Mouse (Mus musculus): ENCODE data around the gene Ttc7.

DNA sequence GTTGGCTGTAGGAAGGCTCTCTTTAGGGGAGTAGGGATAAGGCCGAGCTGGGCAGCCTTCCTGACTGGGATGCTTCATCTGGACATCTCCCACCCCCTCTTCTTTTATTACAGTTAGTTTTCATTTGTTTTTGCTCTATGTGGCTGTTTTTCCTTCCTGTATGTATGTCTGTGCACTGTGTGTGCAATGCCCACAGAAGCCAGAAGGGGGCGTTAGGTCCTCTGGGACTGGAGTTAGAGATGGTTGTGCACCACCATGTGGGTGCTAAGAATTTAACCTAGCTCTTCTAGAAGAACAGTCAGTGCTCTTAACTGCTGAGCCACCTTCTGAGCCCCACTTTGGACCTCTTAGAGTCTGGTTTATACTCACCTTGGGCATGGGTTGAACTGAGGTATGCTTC lies 53.0 kb downstream of the Ttc7 start:
- TF ChIP-seq CTCF (IDR thresholded peaks at IDR 0.05; ENCODE audit: borderline replicate concordance, insufficient read depth, low read length) (no peak), POLR2A (IDR thresholded peaks at IDR 0.05; ENCODE audit: low read depth, low read length) (no peak)

Measured in embryonic fibroblast, embryonic 13.5 days (primary cell).